Mouse (Mus musculus) limb, embryonic 11.5 days (tissue): Measurements from ENCODE around the gene Mapkapk3. TPM values are rescaled to one million over a fixed set of nuclear protein-coding genes. Genes with fewer than 3 reads are reported as not detected.

Experiments
- ATAC-seq: fragments of 200-750 bp; cut with Nextera tagmentation; 2 replicates; pipeline ENCODE4 v1.8.0; 2017; ENCODE audit warnings: low read depth; ENCODE audit not compliant: insufficient number of reproducible peaks, low FRiP score, low TSS enrichment
- DNase-seq: peaks from one replicate; pipeline ENCODE4 v3.0.0-alpha.2; 2015; ENCODE audit warnings: low spot score
- H3K27ac ChIP-seq: fragments of 300-500 bp; sonication (generic); replicated peaks from 2 replicates; pipeline ENCODE4 v1.5.1; 2014; ENCODE audit warnings: low read depth, mild to moderate bottlenecking, low read length
- H3K27me3 ChIP-seq: fragments of 300-500 bp; sonication (generic); 2 replicates; pipeline ENCODE4 v1.6.1; 2014; ENCODE audit warnings: mild to moderate bottlenecking, low read length, mixed read lengths; ENCODE audit not compliant: control insufficient read depth, insufficient read depth
- H3K36me3 ChIP-seq: fragments of 300-500 bp; sonication (generic); 2 replicates; pipeline ENCODE4 v1.6.1; 2014; ENCODE audit warnings: mild to moderate bottlenecking, low read length, moderate library complexity, mixed read lengths; ENCODE audit not compliant: control insufficient read depth, insufficient read depth
- H3K4me1 ChIP-seq: fragments of 300-500 bp; sonication (generic); 2 replicates; pipeline ENCODE4 v1.6.1; 2014; ENCODE audit warnings: low read length, mixed read lengths; ENCODE audit not compliant: control insufficient read depth, insufficient read depth
- H3K4me2 ChIP-seq: fragments of 300-500 bp; sonication (generic); 2 replicates; pipeline ENCODE4 v1.6.1; 2014; ENCODE audit warnings: low read depth, mild to moderate bottlenecking, moderate library complexity; ENCODE audit not compliant: severe bottlenecking
- H3K4me3 ChIP-seq: fragments of 300-500 bp; sonication (generic); 2 replicates; pipeline ENCODE4 v1.5.1; 2014; ENCODE audit warnings: low read depth, low read length
- H3K9ac ChIP-seq: fragments of 300-500 bp; sonication (generic); 2 replicates; pipeline ENCODE4 v1.6.1; 2014; ENCODE audit warnings: mild to moderate bottlenecking, low read length
- H3K9me3 ChIP-seq: fragments of 300-500 bp; sonication (generic); 2 replicates; pipeline ENCODE4 v1.6.1; 2016; ENCODE audit warnings: low read length; ENCODE audit not compliant: control insufficient read depth
- WGBS: fragments of 180-500 bp; shearing (Covaris S2); extraction: QIAGEN DNeasy Blood & Tissue Kit; methylation state at CpG from one replicate; pipeline ENCODE4 v1.1.7; 2014; 5-methylcytosine and 5-hydroxymethylcytosine counted together
- polyA plus RNA-seq: library from polyadenylated mRNA; unstranded; fragments of >200 nt; fragmentation: Nextera tagmentation; extraction: Ambion mirVana; gene quantifications from 2 replicates; pipeline ENCODE4 v1.2.1, GENCODE M21; 2014

Gene Mapkapk3
- polyA plus RNA-seq, 1 experiment from 2014 or later, result 4.9 TPM

GRCm38 (mm10) chr9:107298059-107298780 is 8.5 kb upstream of the Mapkapk3 start:
- Histone ChIP-seq H3K4me3 (no peak overlapping the region), H3K9me3 (no peaks in the 10 kb centered on the region; the same call in 1 of the 2 replicates), H3K27ac (no peak overlapping the region), H3K4me1 (0 out of 2 replicates have a peak, but pooled peaks cover 8% of the 10 kb centered on the region), H3K27me3 (no peaks in the 10 kb centered on the region), H3K4me2 (no peak overlapping the region), H3K36me3 (no peaks in the 10 kb centered on the region), H3K9ac (no peak overlapping the region)
- DNase-seq (no peak), ATAC-seq (no peak)
- WGBS, result 84% methylated on average over 8 of the region's 8 CpGs

- 0 out of 2 replicates have a peak, but pooled peaks cover 8% of the 10 kb centered on the region for H3K4me1 ChIP-seq
- H3K27me3 ChIP-seq, result no peaks in the 10 kb centered on the region
- peak overlapping the region; percentile 93 for H3K4me2 ChIP-seq
- no peak overlapping the region for H3K9ac ChIP-seq
- WGBS, result 87% methylated on average over 4 of the region's 4 CpGs
- no peaks in the 10 kb centered on the region; the same call in 1 of the 2 replicates for H3K9me3 ChIP-seq
- no peak overlapping the region for H3K4me3 ChIP-seq
- no peaks in the 10 kb centered on the region for H3K36me3 ChIP-seq
- H3K27ac ChIP-seq, result no peak overlapping the region
- DNase-seq (no peak), ATAC-seq (no peak)
These were observed 8.0 kb upstream of the Mapkapk3 start for GRCm38 (mm10) chr9:107297658-107298057.

GRCm38 (mm10) chr9:107297059-107297458 is 7.4 kb upstream of the Mapkapk3 start:
- Histone ChIP-seq H3K36me3 (no peaks in the 10 kb centered on the region), H3K27me3 (no peaks in the 10 kb centered on the region), H3K27ac (no peak overlapping the region), H3K4me3 (peak overlapping the region; percentile 44), H3K4me2 (peak overlapping the region; percentile 93), H3K9me3 (no peaks in the 10 kb centered on the region; the same call in 1 of the 2 replicates), H3K9ac (peak overlapping the region; percentile 45), H3K4me1 (0 out of 2 replicates have a peak, but pooled peaks cover 8% of the 10 kb centered on the region)
- 17% methylated on average over 16 of the region's 16 CpGs for WGBS
- no peak for ATAC-seq
- no peak for DNase-seq

- Histone ChIP-seq H3K9me3 (no peaks in the 10 kb centered on the region; the same call in 1 of the 2 replicates), H3K4me2 (peak overlapping the region; percentile 93), H3K9ac (peak overlapping the region; percentile 45), H3K27me3 (no peaks in the 10 kb centered on the region), H3K27ac (no peak overlapping the region), H3K4me1 (0 out of 2 replicates have a peak, but pooled peaks cover 8% of the 10 kb centered on the region), H3K36me3 (no peaks in the 10 kb centered on the region), H3K4me3 (peak overlapping the region; percentile 44)
- DNase-seq, result peak; percentile 94
- ATAC-seq, result peak; percentile 92
- under 1% methylated on average over 31 of the region's 31 CpGs for WGBS
These were observed 6.9 kb upstream of the Mapkapk3 start for GRCm38 (mm10) chr9:107296501-107296965.

- peak; percentile 49 for ATAC-seq
- H3K4me2 ChIP-seq, result peak overlapping the region; percentile 93
- no peaks in the 10 kb centered on the region; the same call in 1 of the 2 replicates for H3K9me3 ChIP-seq
- no peak for DNase-seq
- no peak overlapping the region for H3K27ac ChIP-seq
- peak overlapping the region; percentile 38; the same call in 1 of the 2 replicates for H3K9ac ChIP-seq
- H3K4me1 ChIP-seq, result 0 out of 2 replicates have a peak, but pooled peaks cover 8% of the 10 kb centered on the region
- WGBS, result 10% methylated on average over 14 of the region's 14 CpGs
- H3K36me3 ChIP-seq, result no peaks in the 10 kb centered on the region
- H3K4me3 ChIP-seq, result peak overlapping the region; percentile 44
- no peaks in the 10 kb centered on the region for H3K27me3 ChIP-seq
These were observed 6.4 kb upstream of the Mapkapk3 start for GRCm38 (mm10) chr9:107296041-107296440.

GRCm38 (mm10) chr9:107296016-107296040 is 6.2 kb upstream of the Mapkapk3 start, which contains the start of gene Cish:
Gene Cish (plus strand): TSS chr9:107296026.
- no peak for ATAC-seq
- no peak for DNase-seq

GRCm38 (mm10) chr9:107295616-107296015 is 5.9 kb upstream of the Mapkapk3 start:
- H3K27me3 ChIP-seq, result no peaks in the 10 kb centered on the region
- H3K4me3 ChIP-seq, result no peak overlapping the region
- ATAC-seq (no peak), DNase-seq (no peak)
- H3K27ac ChIP-seq, result no peak overlapping the region
- no peak overlapping the region for H3K9ac ChIP-seq
- H3K9me3 ChIP-seq, result no peaks in the 10 kb centered on the region; the same call in 1 of the 2 replicates
- no peaks in the 10 kb centered on the region for H3K36me3 ChIP-seq
- H3K4me2 ChIP-seq, result no peak overlapping the region
- 0 out of 2 replicates have a peak, but pooled peaks cover 8% of the 10 kb centered on the region for H3K4me1 ChIP-seq
- WGBS, result 78% methylated on average over 4 of the region's 4 CpGs

More at GRCm38 (mm10) chr9:107296016-107296040, 6.2 kb upstream of the Mapkapk3 start, which contains the start of gene Cish:
- Histone ChIP-seq H3K9ac (peak within 1 kb of the TSS; percentile 45), H3K27me3 (no peaks in the 10 kb centered on the region), H3K9me3 (no peaks in the 10 kb centered on the region; the same call in 1 of the 2 replicates), H3K4me3 (peak within 1 kb of the TSS; percentile 44), H3K4me2 (peak within 1 kb of the TSS; percentile 93), H3K4me1 (0 out of 2 replicates have a peak, but pooled peaks cover 8% of the 10 kb centered on the region), H3K27ac (no peak within 1 kb of the TSS), H3K36me3 (no peaks in the 10 kb centered on the region)

- DNase-seq, result peak; percentile 83
- Histone ChIP-seq H3K9me3 (no peaks in the 10 kb centered on the region; the same call in 1 of the 2 replicates), H3K4me2 (no peak overlapping the region), H3K4me1 (0 out of 2 replicates have a peak, but pooled peaks cover 8% of the 10 kb centered on the region), H3K9ac (no peak overlapping the region), H3K36me3 (no peaks in the 10 kb centered on the region), H3K27me3 (no peaks in the 10 kb centered on the region), H3K27ac (no peak overlapping the region), H3K4me3 (no peak overlapping the region)
- no peak for ATAC-seq
- 6% methylated on average over 6 of the region's 6 CpGs for WGBS
These were observed 4.6 kb upstream of the Mapkapk3 start for GRCm38 (mm10) chr9:107294249-107294648.
